Mouse (Mus musculus) T-cell, adult 2 months (primary cell): Measurements from ENCODE around the gene Gtpbp8.
A peak's percentile ranks its signal among the peaks of the same experiment; 100 is the strongest.

ENCODE experiments used
- DNase-seq: peaks from one replicate; pipeline ENCODE4 v3.0.0; 2022; ENCODE audit warnings: low spot score

Gtpbp8 gene

GRCm38 (mm10) chr16:44725286-44726223 lies 20.6 kb downstream of the Gtpbp8 start:
- DNase-seq = peak; percentile 73

- no peak for DNase-seq
Measured at GRCm38 (mm10) chr16:44724847-44725246, 21.3 kb downstream of the Gtpbp8 start.

- DNase-seq = peak; percentile 80
Measured at GRCm38 (mm10) chr16:44724083-44724787, 21.9 kb downstream of the Gtpbp8 start, which contains the start of gene Nepro. TSS of gene Nepro (plus strand) at chr16:44724301.

GRCm38 (mm10) chr16:44722666-44723065 lies 23.5 kb downstream of the Gtpbp8 start:
- DNase-seq = no peak

- DNase-seq = no peak
Measured at GRCm38 (mm10) chr16:44720518-44720917, 25.6 kb downstream of the Gtpbp8 start.

GRCm38 (mm10) chr16:44719349-44719748 lies 26.8 kb downstream of the Gtpbp8 start:
- no peak for DNase-seq

- DNase-seq = no peak
Measured at GRCm38 (mm10) chr16:44717838-44718237, 28.3 kb downstream of the Gtpbp8 start.

GRCm38 (mm10) chr16:44717141-44717634 lies 29.0 kb downstream of the Gtpbp8 start:
- DNase-seq = no peak

GRCm38 (mm10) chr16:44716305-44717140 lies 29.6 kb downstream of the Gtpbp8 start:
- DNase-seq = no peak

GRCm38 (mm10) chr16:44703458-44703857 lies 42.7 kb downstream of the Gtpbp8 start:
- DNase-seq = no peak

GRCm38 (mm10) chr16:44702272-44702671 lies 43.9 kb downstream of the Gtpbp8 start:
- no peak for DNase-seq

- DNase-seq = no peak
Measured at GRCm38 (mm10) chr16:44701155-44701554, 45.0 kb downstream of the Gtpbp8 start.

GRCm38 (mm10) chr16:44697473-44698205 lies 48.5 kb downstream of the Gtpbp8 start:
- DNase-seq = no peak

- no peak for DNase-seq
Measured at GRCm38 (mm10) chr16:44695859-44696620, 50.1 kb downstream of the Gtpbp8 start.

GRCm38 (mm10) chr16:44695214-44695858 lies 50.8 kb downstream of the Gtpbp8 start:
- DNase-seq = no peak

- no peak for DNase-seq
Measured at GRCm38 (mm10) chr16:44693695-44694094, 52.5 kb downstream of the Gtpbp8 start.

GRCm38 (mm10) chr16:44692541-44692940 lies 53.6 kb downstream of the Gtpbp8 start:
- DNase-seq = no peak

- DNase-seq = peak; percentile 61
Measured at GRCm38 (mm10) chr16:44691561-44692141, 54.5 kb downstream of the Gtpbp8 start.

- no peak for DNase-seq
Measured at GRCm38 (mm10) chr16:44691066-44691465, 55.1 kb downstream of the Gtpbp8 start.
